Mouse (Mus musculus): ENCODE measurements around the gene Pacs2.

Gene Pacs2

DNA sequence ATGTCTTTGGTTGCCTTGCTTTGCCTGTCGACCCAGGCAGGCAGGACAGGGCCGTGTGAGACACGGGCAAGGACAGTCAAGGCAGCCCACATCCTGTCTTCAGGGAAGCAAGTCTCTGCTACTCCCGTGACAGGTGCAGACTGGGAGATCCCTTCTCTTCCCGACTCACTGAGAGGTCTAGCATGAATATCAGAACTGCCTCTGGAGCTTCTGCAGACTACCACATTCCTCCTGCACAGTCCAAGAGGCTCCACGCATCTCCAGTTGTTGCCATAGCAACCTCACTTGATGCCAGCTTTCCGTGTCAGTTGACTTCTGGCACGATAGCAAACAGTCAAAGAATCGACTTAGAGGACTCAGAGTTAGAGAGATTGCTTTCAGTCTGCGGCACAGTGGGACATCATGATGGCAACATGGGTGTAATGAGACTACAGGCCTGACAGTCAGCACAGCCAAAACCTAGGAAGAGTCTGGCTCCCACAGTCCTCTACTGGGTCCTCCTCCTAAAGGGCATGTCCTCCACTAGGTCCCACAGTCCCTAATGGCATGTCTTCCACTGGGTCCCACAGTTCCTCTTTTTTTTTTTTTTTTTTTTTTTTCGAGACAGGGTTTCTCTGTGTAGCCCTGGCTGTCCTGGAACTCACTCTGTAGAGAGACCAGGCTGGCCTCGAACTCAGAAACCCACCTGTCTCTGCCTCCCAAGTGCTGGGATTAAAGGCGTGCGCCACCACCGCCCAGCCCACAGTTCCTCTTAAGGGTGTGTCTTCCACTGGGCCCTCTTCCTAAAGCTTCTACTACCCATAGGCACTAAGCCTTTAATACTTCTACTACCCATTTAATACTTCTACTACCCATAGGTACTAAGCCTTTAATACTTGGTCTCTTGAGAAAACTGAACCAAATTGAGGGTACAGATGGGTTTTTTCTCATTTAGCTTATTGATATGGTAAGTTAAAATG, 27.5 kb downstream of the Pacs2 start:
- no peak for DNase-seq (ENCODE audit: extremely low spot score, low spot score)

DNA sequence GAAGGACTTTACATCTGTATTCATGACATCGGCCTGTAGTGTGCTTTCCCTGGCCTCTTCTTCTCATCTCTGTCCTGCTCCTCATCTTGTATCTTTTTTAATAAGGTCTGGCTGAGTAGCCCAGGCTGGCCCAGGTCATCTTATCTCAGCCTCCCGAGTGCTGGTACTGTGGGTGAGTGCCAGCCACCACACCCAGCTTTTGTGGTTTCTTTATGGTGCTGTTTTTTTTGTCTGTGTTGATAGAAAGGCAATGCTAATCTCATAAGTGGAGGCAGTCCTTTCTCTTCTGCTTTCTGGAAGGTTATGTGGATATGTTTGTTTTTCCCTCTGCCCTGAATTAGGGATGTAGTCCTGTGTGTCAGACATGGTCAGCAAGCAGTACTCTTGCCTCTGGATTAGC, 28.2 kb downstream of the Pacs2 start:
- DNase-seq (ENCODE audit: extremely low spot score, low spot score), result no peak

DNA sequence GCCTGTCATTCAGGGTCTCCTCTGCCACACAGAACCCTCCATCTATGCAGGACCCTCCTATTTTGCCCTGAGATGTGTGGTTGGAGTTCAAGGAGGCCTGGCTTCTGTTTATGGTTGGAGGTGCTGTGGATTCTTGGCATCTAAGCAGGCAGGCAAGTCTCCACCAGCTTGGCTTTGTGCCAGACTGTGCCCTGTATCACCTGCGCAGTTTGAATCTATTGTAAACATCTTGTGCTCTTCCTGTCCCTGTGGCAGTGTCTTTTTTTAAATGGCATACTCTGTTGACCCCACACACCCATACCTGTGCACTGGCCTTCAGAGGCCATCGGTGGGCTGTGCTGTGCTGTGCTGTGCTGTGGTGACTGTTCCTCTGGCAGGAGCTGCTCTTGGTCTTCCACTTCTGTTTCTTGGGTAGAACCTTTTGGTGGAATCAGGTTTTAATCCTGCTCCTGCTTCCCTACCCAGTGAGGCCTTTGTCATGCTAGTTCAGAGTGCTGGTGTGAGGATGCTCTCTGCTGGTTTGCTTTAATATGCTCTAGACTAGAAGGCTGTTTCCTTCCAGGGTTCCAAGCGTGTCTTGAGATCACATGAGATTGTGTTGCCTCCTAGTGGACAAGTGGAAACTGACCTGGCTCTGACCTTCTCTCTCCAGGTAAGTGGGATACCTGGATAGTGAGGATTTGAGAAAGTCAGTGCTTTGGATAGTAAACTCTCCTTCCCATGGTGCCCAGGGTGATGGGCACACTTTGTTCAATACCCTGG, 30.8 kb downstream of the Pacs2 start:
- DNase-seq (ENCODE audit: extremely low spot score, low spot score), result no peak

DNA sequence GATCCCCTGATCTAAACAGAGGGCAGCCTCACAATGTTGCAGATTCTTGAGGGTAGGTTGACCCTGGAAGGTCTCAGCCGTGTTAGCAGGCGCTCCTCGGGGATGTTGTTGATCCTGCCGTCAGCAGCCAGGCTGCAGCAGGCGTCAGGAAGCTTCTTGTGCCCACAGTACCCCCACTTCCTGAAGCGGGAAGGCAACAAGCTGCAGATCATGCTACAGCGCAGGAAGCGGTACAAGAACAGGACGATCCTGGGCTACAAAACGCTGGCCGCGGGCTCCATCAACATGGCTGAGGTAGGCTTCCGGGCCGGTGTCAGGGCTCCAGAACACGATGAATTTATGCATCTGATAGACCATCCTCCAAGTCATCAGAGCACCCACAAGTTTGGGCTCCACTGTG, 32.6 kb downstream of the Pacs2 start:
- DNase-seq (ENCODE audit: extremely low spot score, low spot score), result no peak

DNA sequence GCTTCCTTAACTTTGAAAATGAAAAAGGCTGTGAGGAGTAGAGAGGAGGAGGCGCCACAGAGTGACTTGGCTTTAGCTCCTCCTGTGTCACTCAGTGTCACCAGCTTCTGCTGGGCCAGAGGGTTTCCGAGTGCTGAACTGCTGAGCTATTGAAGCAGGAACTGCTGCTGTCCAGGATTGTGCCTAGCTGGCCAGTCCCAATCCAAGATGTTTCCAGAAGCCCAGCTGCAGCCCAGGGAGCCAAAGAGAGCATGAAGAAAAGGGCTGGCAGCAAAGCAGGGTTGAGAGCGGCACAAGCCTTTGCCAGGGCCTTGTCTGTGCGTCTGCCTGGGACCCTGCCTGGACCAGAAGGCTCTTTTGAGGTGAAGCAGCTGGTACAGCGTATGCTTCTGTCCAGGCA, 33.8 kb downstream of the Pacs2 start:
- no peak for DNase-seq (ENCODE audit: extremely low spot score, low spot score)

DNA sequence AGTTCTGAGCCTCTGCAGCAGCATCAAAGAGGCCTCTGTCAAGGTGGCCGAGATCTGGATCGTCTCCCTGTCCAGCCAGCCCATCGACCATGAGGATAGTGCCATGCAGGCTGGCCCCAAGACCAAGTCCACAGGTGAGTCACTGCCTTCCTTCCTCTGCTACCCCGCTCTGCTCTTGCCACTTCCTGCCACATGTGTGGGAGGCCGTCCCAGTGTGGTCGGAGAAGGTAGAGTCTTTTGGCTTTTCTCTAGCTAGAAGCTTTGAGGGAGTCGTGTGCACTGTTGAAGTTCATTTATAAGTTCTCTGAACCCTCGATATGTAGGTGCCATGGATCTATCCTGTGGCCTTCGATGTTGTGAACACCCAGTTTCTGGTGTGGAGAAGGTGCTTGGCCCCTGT, 35.5 kb downstream of the Pacs2 start:
- DNase-seq (ENCODE audit: extremely low spot score, low spot score), result no peak

DNA sequence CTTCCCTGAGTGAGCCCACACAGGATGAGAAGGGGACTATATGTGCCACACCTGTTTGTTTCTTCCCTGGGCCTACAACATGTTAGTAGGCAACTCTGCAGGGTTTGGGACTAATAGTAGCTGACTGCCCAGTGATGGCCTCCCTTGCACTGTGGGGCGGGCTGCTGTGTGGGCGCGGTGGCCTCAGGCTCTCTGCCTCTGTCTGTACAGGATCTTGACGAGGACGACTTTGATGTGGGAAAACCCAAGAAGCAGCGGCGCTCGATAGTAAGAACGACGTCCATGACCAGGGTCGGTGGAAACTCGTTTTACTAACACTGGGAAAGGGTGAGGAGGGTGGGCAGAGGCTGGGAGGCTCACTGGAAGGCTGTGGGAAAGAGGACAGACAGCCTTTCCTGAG, 36.4 kb downstream of the Pacs2 start:
- no peak for DNase-seq (ENCODE audit: extremely low spot score, low spot score)

DNA sequence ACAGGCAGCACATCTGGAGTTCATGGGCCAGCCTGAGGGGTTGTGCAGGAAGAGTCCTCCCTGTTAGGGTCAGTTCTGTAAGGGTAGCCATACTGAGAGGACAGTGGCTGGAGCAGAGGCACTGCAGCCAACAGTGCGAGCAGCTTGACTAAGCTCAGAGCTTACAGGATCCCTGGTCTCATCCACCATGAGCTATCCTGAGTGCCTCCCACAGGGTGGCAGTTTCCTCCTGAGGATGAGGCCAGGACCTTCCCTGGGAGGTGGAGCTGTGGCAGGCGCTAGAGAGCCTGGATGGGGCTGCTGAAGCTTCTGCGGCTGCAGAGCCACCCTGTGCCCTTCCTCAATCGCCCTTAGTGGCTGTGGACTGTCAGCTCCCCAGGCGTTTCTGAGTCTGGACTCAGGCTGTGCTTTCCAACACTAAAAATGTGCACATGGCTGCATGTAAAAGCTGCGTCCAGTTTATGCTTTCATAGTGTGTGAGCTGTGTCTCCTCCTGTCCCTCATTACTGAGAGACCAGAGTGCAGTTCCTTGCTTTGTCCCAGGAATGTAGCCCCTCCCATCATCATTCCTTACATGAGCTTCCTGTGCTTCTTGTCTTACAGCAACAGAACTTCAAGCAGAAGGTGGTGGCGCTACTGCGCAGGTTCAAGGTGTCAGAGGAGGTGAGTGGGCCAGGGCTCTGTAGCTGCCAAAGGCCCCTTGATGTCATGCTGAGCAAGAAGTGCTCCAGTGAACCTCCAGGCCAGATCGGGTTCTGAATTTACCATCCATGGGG, 37.5 kb downstream of the Pacs2 start:
- DNase-seq (ENCODE audit: extremely low spot score, low spot score), result no peak

DNA sequence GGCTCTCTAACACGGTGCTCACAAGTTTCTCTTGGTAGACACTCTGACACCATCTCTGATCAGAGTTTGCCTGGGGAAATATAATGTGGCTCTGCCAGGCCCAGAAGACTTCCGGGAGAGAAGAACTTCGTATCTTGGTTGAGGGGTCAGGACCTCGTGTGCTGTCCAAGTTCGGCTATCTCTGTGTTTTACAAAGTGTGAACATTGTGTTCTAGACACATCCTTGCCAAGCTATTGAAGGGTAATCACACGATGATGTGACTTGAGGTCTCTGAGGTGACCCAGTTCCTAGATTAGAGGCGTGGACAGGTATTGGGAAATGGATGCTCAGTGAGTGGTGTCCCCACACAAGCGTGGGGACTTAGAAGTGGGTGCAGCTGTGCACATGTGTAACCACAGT, 41.8 kb downstream of the Pacs2 start:
- no peak for DNase-seq (ENCODE audit: extremely low spot score, low spot score)

DNA sequence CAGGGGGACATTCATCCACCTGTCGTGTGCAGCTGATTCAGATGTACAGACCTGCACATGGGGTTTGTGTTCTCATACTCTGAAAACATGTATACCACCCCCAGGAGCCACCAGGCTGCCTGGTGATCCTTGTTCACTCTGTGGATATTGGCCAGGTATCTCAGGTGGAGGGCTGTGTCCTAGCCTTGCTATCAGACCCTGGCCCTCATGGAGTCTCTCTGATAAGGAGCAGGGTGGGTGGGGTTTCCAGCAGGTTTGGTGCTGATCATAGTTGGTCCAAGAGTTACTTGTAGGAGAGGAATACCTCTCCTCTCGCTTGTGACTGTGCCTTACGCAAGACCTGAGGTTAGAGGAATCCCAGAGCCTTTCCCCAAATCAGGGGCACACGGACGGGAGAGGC, 45.9 kb downstream of the Pacs2 start:
- DNase-seq (ENCODE audit: extremely low spot score, low spot score), result no peak

DNA sequence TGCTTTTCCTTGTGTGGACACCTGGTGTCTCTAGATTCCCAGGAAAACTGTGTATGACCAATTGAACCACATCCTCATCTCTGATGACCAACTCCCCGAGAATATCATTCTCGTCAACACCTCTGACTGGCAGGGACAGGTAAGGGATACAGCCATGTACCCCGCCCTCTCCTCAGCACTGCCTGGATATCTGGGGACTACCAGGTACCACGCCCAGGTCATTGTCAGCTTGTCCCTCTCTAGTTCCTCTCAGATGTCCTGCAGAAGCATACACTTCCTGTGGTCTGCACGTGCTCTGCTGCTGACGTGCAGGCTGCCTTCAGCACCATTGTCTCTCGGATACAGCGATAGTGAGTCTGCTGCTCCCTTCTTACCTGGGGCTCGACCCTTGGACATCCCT, 47.3 kb downstream of the Pacs2 start:
- no peak for DNase-seq (ENCODE audit: extremely low spot score, low spot score)

DNA sequence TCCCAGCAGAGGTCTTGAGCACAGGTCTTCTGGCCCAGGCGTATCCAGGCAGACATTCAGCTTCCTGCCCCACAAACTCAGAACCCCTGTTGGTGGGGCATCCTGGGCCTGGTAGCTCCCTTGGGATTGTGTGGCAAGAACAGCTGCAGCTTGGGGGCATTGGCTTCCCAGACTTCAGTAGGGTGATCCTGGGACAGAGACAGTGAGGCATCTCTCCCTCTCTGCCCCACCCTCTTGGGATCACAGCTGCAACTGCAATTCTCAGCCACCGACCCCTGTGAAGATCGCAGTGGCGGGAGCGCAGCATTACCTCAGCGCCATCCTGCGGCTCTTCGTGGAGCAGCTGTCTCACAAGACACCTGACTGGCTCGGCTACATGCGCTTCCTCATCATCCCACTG, 47.9 kb downstream of the Pacs2 start:
- no peak for DNase-seq (ENCODE audit: extremely low spot score, low spot score)

DNA sequence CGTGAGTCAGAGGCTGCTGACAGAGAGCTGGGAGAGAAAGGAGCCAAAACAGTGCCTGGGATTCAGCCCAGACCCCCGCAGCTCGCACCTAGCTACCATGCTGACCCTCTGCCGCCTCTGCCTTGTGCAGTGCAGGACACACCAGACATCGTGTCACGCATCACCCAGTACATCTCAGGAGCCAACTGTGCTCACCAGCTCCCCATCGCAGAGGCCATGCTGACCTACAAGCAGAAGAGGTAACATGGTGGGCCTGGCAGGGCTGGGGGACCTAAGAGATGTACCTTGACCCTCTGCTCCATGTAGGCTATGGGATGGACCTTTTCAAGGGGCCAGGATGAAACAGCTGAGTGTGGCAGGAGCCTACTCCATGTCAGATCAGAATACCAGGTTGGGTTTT, 49.4 kb downstream of the Pacs2 start:
- no peak for DNase-seq (ENCODE audit: extremely low spot score, low spot score)

DNA sequence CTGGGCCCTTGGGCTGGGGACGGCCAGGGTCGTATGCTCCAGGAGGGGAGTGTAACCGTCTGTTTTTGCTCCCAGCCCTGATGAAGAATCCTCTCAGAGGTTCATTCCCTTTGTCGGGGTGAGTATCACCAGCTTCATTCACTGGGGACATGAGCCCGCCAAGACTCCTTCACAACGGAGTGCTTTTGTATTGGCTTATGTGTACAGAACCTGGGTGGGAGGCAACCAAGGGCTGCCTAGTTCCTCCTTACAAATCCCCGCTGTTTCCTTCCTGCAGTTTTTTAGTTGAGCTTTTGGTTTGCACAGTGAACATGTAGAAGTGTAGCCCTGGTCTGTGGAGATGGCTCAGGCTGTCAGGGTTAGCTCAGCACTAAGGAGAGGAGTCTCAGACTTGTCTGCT, 53.7 kb downstream of the Pacs2 start:
- no peak for DNase-seq (ENCODE audit: extremely low spot score, low spot score)

DNA sequence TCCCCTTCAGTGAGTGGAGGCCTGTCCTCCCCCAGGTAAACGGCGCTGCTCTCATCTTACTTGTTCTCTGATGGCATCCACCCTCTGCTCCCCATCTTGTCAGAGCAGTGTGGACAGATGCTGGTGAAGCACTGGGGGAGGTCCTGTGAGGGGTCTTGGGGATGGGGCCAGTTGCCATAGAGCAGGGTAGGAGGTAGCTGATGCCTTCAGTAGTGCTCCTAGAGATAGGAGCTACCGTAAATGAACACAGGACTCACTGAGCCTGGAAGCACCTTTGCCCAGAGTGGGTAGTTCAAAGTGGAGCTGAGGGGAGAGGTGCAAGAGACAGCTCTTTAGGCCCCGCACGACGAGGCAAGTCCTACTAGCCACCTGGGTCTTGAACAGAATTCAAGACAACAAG, 55.1 kb downstream of the Pacs2 start:
- DNase-seq (ENCODE audit: extremely low spot score, low spot score), result no peak

DNA sequence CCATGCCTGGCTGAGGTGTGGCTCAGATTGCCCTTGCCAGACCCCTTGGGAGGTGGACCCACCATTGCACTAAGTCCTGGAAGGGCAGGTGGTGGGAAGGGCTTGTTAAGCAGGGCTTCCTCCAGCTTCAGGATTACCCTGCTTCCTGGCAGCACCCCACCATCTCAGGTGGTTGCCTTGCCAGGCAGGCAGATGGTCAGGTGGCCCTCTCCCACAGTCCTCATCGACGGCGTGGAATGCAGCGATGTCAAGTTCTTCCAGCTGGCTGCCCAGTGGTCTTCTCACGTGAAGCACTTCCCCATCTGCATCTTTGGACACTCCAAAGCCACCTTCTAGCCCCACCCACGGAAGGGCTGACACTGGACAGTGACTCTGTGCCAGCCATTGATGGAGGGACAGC, 57.0 kb downstream of the Pacs2 start:
- DNase-seq (ENCODE audit: extremely low spot score, low spot score), result no peak

DNA sequence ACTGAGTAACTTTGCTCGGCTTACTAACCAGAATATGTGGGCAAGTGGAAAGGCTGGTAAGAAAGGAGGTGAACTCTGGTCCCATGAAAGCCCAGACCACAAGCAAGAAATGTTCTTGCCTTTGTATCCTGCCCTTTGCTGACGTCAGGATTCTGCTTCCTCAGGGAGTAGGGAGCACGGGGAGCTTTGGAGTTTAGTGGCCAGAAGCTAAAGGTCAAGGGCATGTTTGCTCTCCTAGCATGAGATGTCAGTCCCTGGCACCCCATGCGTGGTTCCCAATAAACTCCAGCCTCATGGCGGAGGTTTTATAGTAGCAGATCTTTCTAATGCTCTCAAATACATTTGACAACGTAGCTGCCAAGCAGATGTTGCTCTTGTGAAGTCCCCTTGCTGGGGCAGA, 57.5 kb downstream of the Pacs2 start:
- no peak for DNase-seq (ENCODE audit: extremely low spot score, low spot score)

DNA sequence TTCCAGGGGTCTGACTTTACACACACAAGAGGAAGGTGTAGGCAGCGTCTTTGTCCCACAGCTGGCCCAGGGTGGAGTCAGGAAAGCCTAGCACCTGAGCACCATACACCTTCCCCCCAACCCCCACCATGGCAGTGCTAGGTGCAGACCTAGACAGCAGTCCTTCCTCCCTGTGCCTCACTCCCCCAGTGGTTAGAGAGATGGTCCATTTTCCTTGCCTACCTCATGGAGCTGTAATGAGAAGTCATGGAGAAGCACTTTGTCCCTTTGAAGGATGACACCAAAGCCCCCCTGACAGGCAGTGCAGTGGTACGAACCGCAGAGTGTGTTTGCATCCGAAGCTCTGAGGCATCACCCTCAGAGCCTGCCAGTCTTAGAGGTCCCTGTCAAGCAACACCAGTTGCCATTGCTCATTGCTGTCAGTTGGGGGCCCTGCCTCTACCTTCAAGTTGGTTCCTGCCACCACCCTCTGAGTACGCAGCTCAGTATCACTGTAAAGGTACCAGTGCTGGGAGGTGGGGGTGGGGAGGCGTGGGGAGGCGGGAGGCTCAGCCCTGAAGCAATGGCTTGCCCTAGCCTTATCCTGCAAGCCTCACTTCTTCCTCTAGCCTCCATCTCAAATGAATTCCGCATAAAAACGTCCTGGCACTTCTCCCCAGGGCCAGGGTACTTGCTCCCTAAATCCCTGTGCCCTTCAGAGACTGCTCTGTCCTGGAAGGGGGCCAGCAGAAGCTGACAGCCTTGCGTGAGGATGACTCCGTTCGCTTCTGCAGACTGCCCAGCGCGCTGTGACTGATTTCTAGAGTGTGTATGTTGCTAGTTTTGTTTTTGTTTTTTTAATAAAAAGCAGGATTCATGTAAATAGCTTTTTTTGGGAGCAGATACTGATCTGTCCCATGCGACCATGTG, 59.4 kb downstream of the Pacs2 start:
- DNase-seq (ENCODE audit: extremely low spot score, low spot score), result peak; percentile 43

DNA sequence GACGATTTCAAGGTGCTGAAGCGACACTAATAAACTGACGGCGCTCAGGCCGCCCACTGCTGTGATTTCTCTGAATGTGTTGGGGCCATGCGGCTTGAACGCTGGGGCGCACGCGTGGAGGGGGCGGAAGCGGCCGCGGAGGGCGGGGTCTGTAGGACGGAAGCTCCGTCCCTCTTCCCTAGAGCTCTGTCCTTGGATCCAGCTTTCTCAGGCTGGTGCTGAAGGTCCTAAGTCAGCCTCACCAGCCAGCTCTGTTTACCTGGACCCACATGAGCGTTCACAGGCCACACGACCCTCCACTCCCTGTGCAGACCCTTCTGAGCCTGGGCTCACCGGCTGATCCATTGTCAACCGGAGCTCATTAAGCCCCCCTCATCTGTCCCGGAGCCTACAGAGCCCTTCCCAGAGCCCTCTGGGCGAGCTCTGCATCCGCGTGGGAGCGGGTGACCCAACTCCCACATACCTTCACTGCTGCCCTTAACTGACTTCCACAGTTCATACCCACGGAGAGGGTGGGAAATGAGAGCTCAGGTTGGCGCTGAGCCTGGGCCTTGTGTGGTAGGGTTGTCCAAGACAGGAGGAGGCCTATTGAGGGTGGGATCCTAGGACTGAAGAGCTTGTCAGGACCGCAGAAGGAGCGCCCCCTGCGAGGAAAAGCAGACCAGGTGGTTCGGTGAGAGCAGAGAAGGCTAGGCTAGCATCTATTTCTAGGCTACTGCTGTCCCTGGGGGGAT, 60.2 kb downstream of the Pacs2 start, which contains the start of gene Tex22:
Tex22 (plus strand) TSS at position 174 of the 734 bp plus-strand sequence.
- DNase-seq (ENCODE audit: extremely low spot score, low spot score), result peak; percentile 83

DNA sequence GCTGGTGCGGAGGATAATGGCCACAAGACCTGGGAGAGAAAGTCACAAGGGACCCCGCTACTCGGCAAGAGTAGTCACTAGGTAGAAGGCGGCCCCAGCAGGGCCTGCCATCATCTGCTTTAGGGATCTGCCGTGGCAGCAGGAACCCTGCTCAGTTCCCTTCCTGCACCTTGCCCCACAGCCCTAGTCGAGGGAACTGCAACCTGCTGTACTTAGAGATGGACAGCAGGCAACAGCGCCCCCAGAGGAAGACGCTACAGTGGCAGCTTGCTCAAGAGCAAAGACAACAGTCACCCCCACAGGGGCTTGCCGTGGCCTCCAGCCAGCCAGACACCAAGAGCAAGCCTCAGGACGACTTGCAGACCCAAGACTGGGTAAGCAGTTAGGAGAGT, 60.8 kb downstream of the Pacs2 start:
- DNase-seq (ENCODE audit: extremely low spot score, low spot score), result peak; percentile 88

All from neural tube, embryonic 10.5 days (tissue).